Mouse (Mus musculus): Measurements from ENCODE around the gene Bysl.
A peak's percentile ranks its signal among the peaks of the same experiment; 100 is the strongest.

Bysl gene

GRCm38 (mm10) chr17:47594183-47594968, 16.9 kb downstream of the Bysl start:
- no peak for DNase-seq (ENCODE audit: extremely low spot score, low read depth, low spot score)

DNA sequence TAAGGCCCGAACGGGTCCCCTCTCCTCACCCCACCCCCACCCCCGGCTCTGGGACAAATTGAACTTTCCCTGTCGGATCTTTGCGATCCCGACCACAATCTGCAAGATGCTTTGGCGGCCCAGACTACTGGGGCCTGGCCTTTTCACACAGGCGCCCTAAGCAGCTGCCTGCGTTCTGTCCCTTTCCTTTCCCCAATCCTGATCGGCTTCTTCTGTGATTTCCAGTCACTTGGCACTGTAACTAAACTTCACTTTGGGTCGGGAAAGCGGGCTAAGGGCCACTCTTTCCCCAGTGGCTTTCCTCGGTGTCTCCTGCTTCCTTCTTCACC, 17.5 kb downstream of the Bysl start:
- DNase-seq (ENCODE audit: extremely low spot score, low read depth, low spot score), result no peak

DNA sequence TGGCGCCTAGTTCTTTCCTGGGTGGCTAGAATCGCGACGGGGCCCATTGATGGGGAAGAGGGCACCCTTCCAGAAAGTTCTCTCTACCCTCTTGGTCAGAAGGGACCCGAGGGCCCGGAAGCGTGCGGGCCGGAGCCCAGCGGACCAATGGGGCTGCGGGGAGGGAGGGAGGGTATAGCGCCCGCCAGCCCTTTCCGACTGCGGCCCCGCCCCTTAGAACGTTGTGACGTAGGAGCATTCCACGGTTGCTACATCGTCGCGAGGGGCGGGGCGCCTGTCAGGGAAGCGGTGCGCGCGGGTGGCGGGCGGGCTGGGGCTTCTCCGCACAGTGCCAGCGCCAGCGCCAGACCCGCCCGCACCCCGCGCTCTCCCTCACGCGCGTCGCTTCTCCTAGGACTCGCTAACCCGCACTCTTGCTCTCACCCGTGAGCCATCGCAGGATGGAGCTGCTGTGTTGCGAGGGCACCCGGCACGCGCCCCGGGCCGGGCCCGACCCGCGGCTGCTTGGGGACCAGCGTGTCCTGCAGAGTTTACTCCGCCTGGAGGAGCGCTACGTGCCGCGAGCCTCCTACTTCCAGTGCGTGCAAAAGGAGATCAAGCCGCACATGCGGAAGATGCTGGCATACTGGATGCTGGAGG, 18.0 kb downstream of the Bysl start:
- peak; percentile 68 for DNase-seq (ENCODE audit: extremely low spot score, low read depth, low spot score)

- DNase-seq (ENCODE audit: extremely low spot score, low read depth, low spot score), result no peak
Measured at GRCm38 (mm10) chr17:47591073-47591472, 20.2 kb downstream of the Bysl start.

DNA sequence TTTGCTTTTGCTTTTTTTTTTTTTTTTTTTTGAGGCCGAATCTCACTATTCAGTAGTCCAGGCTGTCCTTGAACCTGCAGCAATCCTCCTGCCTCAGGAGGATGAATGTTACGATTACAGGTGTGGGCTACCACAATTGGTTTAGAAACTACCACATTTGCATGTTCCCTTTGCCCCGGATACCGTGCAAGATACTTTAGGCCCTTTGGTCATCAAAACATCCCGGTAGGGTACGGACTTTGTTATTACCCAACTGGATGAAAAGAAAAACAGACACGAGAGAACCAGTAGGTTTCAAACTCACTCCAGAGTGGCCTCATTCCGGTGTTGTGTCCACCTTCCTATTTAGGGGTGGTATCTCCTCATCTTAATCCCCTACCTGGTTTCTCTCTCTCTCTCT, 22.8 kb downstream of the Bysl start:
- no peak for DNase-seq (ENCODE audit: extremely low spot score, low read depth, low spot score)

- DNase-seq (ENCODE audit: extremely low spot score, low read depth, low spot score), result no peak
Measured at GRCm38 (mm10) chr17:47580962-47581361, 30.3 kb downstream of the Bysl start.

DNA sequence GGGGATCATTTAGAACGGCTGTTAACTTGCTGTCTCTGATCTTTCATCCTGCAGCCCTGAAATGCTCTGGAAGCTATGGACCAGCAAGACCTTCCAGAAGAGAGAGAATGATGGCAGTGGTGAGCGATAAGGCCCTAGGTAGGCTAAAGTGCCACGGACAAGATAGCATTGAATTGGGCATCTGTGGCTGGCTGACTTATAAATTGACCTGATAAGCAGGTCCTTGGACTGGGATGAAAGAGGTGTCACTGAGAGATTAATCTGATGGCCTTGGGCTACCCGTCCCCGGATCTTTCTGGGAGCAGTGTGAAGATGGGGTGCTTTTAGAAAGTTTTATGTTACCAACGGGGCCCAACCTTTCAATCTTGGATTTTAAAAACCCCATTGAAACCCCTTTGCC, 32.6 kb downstream of the Bysl start:
- DNase-seq (ENCODE audit: extremely low spot score, low read depth, low spot score), result no peak

- no peak for DNase-seq (ENCODE audit: extremely low spot score, low read depth, low spot score)
Measured at GRCm38 (mm10) chr17:47574830-47575229, 36.5 kb downstream of the Bysl start.

DNA sequence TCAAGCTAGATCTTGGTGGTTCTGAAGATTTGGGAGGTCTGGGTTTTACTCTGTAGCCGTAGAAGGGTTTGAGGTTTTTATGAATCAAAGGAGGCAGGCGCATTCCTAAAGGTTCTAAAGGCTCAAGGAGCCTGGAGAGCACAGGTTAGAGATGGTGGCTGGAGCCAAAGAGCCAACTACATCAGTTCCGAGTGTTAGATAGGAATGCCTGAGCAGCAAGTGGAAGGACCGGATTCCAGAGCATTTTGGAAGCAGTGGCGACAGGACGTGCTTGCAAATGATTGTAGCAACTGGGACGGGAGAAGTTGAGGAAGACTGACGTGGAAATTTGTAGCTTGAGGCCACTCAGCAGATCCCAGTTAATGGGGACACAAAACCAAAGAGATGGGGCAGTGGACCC, 37.3 kb downstream of the Bysl start:
- DNase-seq (ENCODE audit: extremely low spot score, low read depth, low spot score), result no peak

DNA sequence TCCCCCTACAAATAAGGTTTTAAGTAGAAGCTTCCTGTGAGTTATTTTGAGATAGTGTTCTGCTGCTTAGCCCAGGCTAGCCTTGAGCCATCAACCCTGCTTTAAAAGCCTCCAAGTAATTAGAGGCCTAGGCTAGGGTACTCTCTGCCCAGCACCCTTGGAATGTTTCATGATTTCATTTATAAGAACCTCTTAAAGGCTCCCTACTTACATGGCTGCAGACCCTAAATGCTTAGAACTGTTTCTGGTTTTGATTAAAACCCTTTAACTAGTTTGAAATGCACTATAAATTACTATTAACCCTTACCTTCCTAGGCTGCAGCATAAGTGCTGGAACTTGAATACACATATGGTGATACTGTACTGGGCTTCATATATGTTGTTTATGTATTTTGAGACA, 38.9 kb downstream of the Bysl start:
- peak; percentile 52 for DNase-seq (ENCODE audit: extremely low spot score, low read depth, low spot score)

- no peak for DNase-seq (ENCODE audit: extremely low spot score, low read depth, low spot score)
Measured at GRCm38 (mm10) chr17:47571621-47572020, 39.7 kb downstream of the Bysl start.

- no peak for DNase-seq (ENCODE audit: extremely low spot score, low read depth, low spot score)
Measured at GRCm38 (mm10) chr17:47568951-47569527, 42.3 kb downstream of the Bysl start.

DNA sequence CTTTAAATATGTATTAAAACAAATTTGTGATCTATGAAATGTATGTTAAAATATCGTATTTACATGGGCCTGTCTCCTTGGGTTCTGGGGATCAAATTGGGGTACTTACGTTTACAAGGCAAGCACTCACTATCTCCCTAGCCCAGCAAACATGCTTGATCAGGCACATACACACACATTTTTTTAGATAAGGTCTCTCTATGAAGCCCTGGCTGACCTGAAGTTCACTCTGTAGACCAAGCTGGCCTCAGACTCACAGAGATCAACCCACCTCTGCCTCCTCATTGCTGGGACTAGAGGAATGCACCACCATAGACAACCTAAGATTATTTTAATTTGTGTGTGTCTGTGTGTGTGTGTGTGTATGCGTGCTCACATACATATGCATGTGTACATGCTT, 42.9 kb downstream of the Bysl start:
- DNase-seq (ENCODE audit: extremely low spot score, low read depth, low spot score), result no peak

DNA sequence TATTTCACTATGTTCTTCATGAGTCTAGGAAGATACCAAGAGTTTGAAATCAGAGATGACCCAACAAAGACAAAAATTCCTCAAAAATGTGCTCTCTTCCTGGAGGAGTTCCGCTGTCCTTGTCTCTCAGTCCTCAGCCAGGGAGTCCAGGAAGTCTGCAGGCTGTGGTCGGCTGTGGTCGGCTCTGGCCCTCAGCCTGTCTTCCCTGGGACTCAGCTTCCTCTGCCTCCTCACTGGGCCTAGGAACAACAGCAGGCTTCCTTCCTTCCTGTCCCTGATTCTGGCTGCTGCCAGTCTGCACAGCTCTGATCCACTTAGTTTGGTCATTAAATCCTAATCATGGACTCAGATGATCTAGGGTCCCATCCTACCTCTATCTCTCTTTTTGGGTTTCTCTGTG, 44.0 kb downstream of the Bysl start:
- DNase-seq (ENCODE audit: extremely low spot score, low read depth, low spot score), result no peak

DNA sequence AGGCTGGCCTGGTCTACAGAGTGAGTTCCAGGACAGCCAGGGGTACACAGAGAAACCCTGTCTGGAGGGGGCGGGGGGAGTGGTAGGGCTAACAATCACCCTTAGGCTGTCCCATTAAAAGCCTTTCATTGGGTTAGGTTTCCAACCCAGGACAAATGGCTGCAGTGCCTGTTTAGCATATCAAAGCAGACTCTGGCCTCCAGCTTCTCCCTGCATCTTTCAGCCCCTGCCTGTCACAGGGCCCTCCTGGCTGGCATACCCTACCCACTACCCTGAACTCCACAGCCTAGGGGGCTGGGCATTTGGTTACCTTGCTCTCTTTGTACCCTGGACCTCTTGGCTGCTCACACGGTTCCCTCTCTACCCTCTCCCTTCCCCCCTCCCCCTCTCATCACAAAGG, 45.2 kb downstream of the Bysl start:
- no peak for DNase-seq (ENCODE audit: extremely low spot score, low read depth, low spot score)

DNA sequence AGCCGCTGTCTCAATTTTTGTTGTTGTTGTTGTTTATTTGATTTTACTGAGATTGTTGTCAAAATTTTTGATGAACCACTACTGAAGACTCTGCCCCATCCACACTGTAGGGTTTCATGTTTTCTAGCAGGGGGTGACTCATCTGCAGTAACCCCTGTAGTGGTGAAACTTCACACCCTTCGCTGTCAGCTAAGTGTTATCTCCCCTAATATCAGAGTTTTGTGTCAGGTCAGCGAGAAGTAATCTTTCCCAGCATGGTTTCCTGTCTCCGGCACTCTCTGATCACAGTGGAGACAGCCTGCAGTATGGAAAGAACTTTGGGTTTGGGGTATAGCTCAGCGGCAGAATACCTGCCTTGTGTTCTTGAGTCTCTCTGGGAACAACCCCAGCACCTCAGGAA, 46.7 kb downstream of the Bysl start:
- DNase-seq (ENCODE audit: extremely low spot score, low read depth, low spot score), result no peak

GRCm38 (mm10) chr17:47562875-47563274, 48.4 kb downstream of the Bysl start:
- DNase-seq (ENCODE audit: extremely low spot score, low read depth, low spot score), result no peak

DNA sequence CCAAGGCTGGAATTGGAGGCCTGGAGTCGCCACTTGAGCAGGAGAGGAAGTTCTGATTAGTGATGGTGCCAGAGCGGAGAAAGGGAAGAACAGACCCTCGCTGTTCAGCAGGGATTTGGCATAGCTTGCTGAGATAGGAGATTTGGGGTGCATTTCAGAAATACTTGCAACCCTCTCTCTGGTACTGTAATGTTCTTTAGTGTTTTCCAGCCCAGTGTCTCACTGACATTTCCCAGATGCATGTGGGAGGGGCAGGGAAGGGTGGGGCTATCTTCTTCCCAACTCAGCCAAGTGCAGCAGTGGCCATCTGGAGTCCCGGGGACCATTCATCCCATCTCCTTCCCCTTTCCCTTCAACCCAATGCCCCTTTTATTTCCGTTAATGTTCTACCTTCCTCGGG, 51.6 kb downstream of the Bysl start:
- no peak for DNase-seq (ENCODE audit: extremely low spot score, low read depth, low spot score)

DNA sequence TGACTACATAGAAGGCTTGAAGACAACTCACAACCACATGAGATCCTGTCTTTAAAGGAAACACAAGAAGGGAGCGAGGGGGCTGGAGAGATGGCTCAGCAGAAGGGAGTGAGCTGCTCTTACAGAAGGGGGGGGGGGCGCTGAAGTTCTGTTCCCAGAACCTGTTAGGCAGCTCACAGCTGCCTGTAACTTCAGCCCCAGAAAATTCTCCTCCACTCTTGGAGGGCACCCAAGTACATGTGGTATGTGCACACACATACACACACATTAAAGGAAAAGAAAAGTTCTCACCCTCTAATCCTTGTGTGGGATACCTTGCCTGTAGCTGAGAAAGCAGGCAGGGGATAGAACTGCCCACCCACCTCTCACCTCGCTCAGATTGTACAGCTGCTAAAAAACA, 54.1 kb downstream of the Bysl start:
- DNase-seq (ENCODE audit: extremely low spot score, low read depth, low spot score), result no peak

DNA sequence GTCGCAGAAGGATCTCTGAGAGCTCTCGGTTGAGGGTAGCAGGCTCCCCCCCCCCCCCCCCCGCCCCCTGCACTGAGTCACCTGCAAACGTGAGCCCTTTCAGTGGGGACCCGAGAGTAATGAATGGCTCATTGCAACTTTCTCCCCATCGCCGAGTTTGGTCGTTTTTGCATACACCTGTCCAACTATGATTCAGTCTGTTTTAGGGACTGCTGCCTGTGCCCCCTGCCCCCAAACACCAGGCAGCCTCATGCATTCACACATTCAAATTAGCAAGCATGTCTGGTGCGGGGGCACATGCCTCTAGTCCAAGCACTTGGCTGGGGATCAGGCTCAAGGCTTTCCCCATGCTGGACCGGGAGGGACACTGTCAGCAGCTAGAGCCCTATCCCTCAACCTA, 56.7 kb downstream of the Bysl start:
- no peak for DNase-seq (ENCODE audit: extremely low spot score, low read depth, low spot score)

GRCm38 (mm10) chr17:47552994-47553393, 58.3 kb downstream of the Bysl start:
- no peak for DNase-seq (ENCODE audit: extremely low spot score, low read depth, low spot score)

- DNase-seq (ENCODE audit: extremely low spot score, low read depth, low spot score), result no peak
Measured at GRCm38 (mm10) chr17:47551049-47551448, 60.2 kb downstream of the Bysl start.
